Mouse (Mus musculus): ENCODE data around the gene Hs6st1. TPM values are rescaled to one million over a fixed set of nuclear protein-coding genes. Genes with fewer than 3 reads are reported as not detected.

The Hs6st1 gene
- polyA plus RNA-seq, 1 experiment from 2014 or later = 9.4 TPM

DNA sequence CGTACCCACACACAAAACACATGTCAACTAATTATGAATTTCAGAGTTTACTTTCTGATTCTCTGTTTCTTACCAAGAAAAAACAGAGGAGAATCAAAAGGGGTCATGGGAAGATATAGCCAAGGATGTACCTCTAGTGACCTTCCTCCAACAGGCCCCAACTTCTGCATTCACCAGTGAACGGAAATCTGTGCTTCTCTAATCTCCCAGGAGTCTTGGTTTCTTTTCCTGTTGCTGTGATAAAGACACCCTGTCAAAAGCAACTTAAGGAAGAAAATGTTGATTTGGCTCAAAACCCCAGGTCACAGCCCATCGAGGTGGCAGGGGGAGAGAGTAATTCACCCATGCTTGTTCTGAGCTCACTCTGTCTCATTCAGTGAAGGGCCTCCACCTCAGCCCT lies 65.4 kb downstream of the Hs6st1 start:
- H3K27me3 ChIP-seq (ENCODE audit: control insufficient read depth, insufficient read depth, low read depth, low read length) = no peaks in the 10 kb centered on the region
- H3K4me3 ChIP-seq (ENCODE audit: low read depth, low read length) = no peak overlapping the region
- ATAC-seq = no peak
- H3K4me2 ChIP-seq (ENCODE audit: low read length) = no peak overlapping the region
- H3K9ac ChIP-seq (ENCODE audit: low read depth, low read length) = no peak overlapping the region
- no peak overlapping the region for H3K27ac ChIP-seq (ENCODE audit: low read length)
- 74% methylated on average over 3 of the region's 3 CpGs for WGBS
- H3K9me3 ChIP-seq (replicated peaks; ENCODE audit: control insufficient read depth, low read length, poor library complexity, severe bottlenecking) = no peaks in the 10 kb centered on the region
- H3K36me3 ChIP-seq (ENCODE audit: control insufficient read depth, insufficient read depth, low read length) = no peaks in the 10 kb centered on the region
- peaks cover 3% of the 10 kb centered on the region; the same call in 1 of the 2 replicates for H3K4me1 ChIP-seq (ENCODE audit: control insufficient read depth, insufficient read depth, low read length)

DNA sequence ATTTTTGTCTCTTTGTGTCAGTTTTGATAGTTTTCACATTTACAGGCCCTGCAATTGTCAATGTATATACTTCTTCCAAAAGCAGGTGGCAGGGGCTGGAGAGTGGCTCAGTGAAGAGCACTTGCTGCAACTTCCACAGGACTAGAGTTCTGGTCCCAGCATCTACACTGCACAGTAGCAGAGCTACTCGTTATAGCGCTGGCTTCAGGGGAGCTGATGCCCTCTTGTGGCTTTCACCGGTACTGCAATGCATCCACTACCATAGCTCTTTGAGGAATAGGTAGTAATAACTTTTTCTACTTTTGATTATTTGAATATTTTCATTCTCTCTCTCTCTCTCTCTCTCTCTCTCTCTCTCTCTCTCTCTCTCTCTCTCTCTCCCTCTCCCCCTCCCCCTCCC lies 66.4 kb downstream of the Hs6st1 start:
- Histone ChIP-seq H3K4me2 (ENCODE audit: low read length) (no peak overlapping the region), H3K4me1 (ENCODE audit: control insufficient read depth, insufficient read depth, low read length) (peaks cover 3% of the 10 kb centered on the region; the same call in 1 of the 2 replicates), H3K27me3 (ENCODE audit: control insufficient read depth, insufficient read depth, low read depth, low read length) (no peaks in the 10 kb centered on the region), H3K9ac (ENCODE audit: low read depth, low read length) (no peak overlapping the region), H3K27ac (ENCODE audit: low read length) (no peak overlapping the region), H3K9me3 (replicated peaks; ENCODE audit: control insufficient read depth, low read length, poor library complexity, severe bottlenecking) (no peaks in the 10 kb centered on the region), H3K4me3 (ENCODE audit: low read depth, low read length) (no peak overlapping the region), H3K36me3 (ENCODE audit: control insufficient read depth, insufficient read depth, low read length) (no peaks in the 10 kb centered on the region)
- peak; percentile 15; the same call in 1 of the 2 replicates for ATAC-seq
- 0% methylated on average over 3 of the region's 3 CpGs for WGBS

DNA sequence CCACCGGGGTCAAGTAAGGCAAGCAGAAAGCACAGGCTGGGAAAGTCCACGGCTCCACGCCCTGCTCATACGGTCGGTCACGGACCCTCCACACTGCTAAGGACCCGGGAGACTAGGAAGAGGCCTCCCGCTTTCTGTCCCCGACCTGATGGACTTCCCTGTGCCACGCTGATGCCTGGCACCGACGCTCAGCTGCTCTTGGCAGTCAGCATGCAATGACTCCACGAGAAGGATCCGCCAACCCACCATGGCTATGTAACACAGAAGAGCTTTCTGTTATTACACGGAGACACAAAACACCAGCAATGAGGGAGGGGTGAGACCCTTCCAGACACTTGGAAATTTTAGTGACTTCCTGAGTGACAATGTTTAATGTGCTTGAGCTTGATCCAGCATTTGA lies 72.1 kb downstream of the Hs6st1 start:
- Histone ChIP-seq H3K9me3 (replicated peaks; ENCODE audit: control insufficient read depth, low read length, poor library complexity, severe bottlenecking) (no peaks in the 10 kb centered on the region), H3K4me3 (ENCODE audit: low read depth, low read length) (no peak overlapping the region), H3K27me3 (ENCODE audit: control insufficient read depth, insufficient read depth, low read depth, low read length) (no peaks in the 10 kb centered on the region), H3K27ac (ENCODE audit: low read length) (no peak overlapping the region), H3K4me1 (ENCODE audit: control insufficient read depth, insufficient read depth, low read length) (no peaks in the 10 kb centered on the region), H3K9ac (ENCODE audit: low read depth, low read length) (no peak overlapping the region), H3K4me2 (ENCODE audit: low read length) (no peak overlapping the region), H3K36me3 (ENCODE audit: control insufficient read depth, insufficient read depth, low read length) (0 out of 2 replicates have a peak, but pooled peaks cover 14% of the 10 kb centered on the region)
- no peak for ATAC-seq
- WGBS = 94% methylated on average over 15 of the region's 15 CpGs

DNA sequence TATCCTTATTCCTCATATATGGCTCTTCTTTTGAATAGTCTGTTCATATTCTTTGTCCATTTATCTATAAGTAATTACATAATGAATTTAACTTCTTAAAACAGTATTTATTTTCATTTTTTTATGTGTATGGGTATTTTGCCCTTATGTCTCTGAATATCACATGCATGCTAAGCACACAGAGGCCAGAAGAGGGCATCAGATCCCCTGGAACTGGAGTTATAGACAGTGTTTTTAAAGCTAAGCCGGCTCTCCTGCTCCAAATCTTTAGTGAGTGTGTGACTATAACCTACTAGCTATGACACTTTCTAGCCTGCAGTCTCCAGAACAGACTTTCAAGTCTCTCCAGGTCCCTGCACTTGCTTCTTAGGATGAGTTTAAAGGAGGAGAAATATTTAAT lies 76.8 kb downstream of the Hs6st1 start:
- Histone ChIP-seq H3K36me3 (ENCODE audit: control insufficient read depth, insufficient read depth, low read length) (peaks cover 24% of the 10 kb centered on the region), H3K27ac (ENCODE audit: low read length) (no peak overlapping the region), H3K9ac (ENCODE audit: low read depth, low read length) (no peak overlapping the region), H3K27me3 (ENCODE audit: control insufficient read depth, insufficient read depth, low read depth, low read length) (no peaks in the 10 kb centered on the region), H3K4me3 (ENCODE audit: low read depth, low read length) (no peak overlapping the region), H3K4me1 (ENCODE audit: control insufficient read depth, insufficient read depth, low read length) (no peaks in the 10 kb centered on the region), H3K9me3 (replicated peaks; ENCODE audit: control insufficient read depth, low read length, poor library complexity, severe bottlenecking) (no peaks in the 10 kb centered on the region), H3K4me2 (ENCODE audit: low read length) (no peak overlapping the region)
- ATAC-seq = no peak
- 26% methylated on average over 1 of the region's 1 CpGs for WGBS

DNA sequence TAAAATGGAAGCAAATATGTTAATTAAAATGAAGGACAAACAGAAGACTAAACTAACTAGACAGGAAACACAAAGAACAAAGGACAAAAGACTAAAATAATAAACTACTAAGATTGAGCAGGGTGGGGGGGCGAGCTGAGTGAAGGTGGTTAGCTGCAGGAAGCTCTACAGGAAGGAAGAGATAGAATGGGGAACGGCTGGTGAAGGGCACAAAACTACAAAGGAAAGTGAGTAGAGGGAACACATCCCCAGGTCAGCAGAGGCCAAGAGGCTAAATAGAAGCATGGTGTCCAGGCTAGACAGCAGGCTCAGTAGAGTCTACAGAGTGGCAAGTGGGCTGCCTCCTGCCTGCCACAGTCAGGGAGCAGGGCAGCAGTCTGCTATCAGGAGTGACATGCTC lies 80.6 kb downstream of the Hs6st1 start:
- no peak overlapping the region for H3K9ac ChIP-seq (ENCODE audit: low read depth, low read length)
- H3K27ac ChIP-seq (ENCODE audit: low read length) = no peak overlapping the region
- no peak overlapping the region for H3K4me2 ChIP-seq (ENCODE audit: low read length)
- no peak for ATAC-seq
- WGBS = 81% methylated on average over 2 of the region's 2 CpGs
- no peaks in the 10 kb centered on the region for H3K27me3 ChIP-seq (ENCODE audit: control insufficient read depth, insufficient read depth, low read depth, low read length)
- peaks cover 34% of the 10 kb centered on the region for H3K36me3 ChIP-seq (ENCODE audit: control insufficient read depth, insufficient read depth, low read length)
- no peak overlapping the region for H3K4me3 ChIP-seq (ENCODE audit: low read depth, low read length)
- no peaks in the 10 kb centered on the region for H3K9me3 ChIP-seq (replicated peaks; ENCODE audit: control insufficient read depth, low read length, poor library complexity, severe bottlenecking)
- no peaks in the 10 kb centered on the region for H3K4me1 ChIP-seq (ENCODE audit: control insufficient read depth, insufficient read depth, low read length)

DNA sequence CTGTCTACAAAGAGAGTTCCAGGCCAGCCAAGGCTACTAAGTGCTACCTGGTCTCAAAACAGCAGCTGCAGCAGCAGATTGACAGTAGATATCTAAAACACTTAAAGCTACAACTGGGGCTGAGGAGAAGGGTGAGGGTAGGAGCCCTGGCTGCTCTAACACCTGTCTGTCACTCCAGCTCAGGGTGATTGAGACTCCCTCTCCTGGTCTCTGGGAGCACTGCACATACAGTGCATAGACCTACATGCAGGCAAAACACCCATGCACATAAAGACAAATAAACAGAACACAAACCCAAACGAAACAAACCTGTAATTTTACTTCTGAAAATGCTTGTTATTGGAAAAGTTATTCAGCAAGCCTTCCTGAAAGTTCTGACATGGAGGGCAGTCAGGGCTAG lies 81.2 kb downstream of the Hs6st1 start:
- no peak overlapping the region for H3K4me2 ChIP-seq (ENCODE audit: low read length)
- peaks cover 29% of the 10 kb centered on the region for H3K36me3 ChIP-seq (ENCODE audit: control insufficient read depth, insufficient read depth, low read length)
- no peaks in the 10 kb centered on the region for H3K9me3 ChIP-seq (replicated peaks; ENCODE audit: control insufficient read depth, low read length, poor library complexity, severe bottlenecking)
- H3K27me3 ChIP-seq (ENCODE audit: control insufficient read depth, insufficient read depth, low read depth, low read length) = no peaks in the 10 kb centered on the region
- no peak overlapping the region for H3K4me3 ChIP-seq (ENCODE audit: low read depth, low read length)
- whole genome bisulfite sequencing = 79% methylated on average over 1 of the region's 1 CpGs
- H3K27ac ChIP-seq (ENCODE audit: low read length) = no peak overlapping the region
- no peak for ATAC-seq
- no peak overlapping the region for H3K9ac ChIP-seq (ENCODE audit: low read depth, low read length)
- no peaks in the 10 kb centered on the region for H3K4me1 ChIP-seq (ENCODE audit: control insufficient read depth, insufficient read depth, low read length)

Small RNAs within 50 kb of the gene (microRNA-seq; reads per million reads assigned to microRNA genes)
- gene Mir6897 = 6.0 reads per million, percentile 26 among the genes with 10 or more reads in this experiment

Other genes with a start within 250 kb of the Hs6st1 start
- gene Uggt1, start 176.3 kb downstream of the Hs6st1 start, polyA plus RNA-seq (2015; fragmentation: Nextera tagmentation; extraction: Ambion mirVana) = 45.3 and 46.6 TPM in 2 replicates
- gene Neurl3, start 206.3 kb downstream of the Hs6st1 start, polyA plus RNA-seq (2015; fragmentation: Nextera tagmentation; extraction: Ambion mirVana) = 1.2 and 1.5 TPM in 2 replicates
- 2.8 and 3.6 TPM in 2 replicates for gene Arid5a, start 239.3 kb downstream of the Hs6st1 start, polyA plus RNA-seq (2015; fragmentation: Nextera tagmentation; extraction: Ambion mirVana)